Mouse (Mus musculus): Measurements from ENCODE around the gene Fam241b. TPM values are rescaled to one million over a fixed set of nuclear protein-coding genes. Genes with fewer than 3 reads are reported as not detected.

The Fam241b gene
- polyA plus RNA-seq, 1 experiment from 2014 or later: 0.69 TPM

DNA sequence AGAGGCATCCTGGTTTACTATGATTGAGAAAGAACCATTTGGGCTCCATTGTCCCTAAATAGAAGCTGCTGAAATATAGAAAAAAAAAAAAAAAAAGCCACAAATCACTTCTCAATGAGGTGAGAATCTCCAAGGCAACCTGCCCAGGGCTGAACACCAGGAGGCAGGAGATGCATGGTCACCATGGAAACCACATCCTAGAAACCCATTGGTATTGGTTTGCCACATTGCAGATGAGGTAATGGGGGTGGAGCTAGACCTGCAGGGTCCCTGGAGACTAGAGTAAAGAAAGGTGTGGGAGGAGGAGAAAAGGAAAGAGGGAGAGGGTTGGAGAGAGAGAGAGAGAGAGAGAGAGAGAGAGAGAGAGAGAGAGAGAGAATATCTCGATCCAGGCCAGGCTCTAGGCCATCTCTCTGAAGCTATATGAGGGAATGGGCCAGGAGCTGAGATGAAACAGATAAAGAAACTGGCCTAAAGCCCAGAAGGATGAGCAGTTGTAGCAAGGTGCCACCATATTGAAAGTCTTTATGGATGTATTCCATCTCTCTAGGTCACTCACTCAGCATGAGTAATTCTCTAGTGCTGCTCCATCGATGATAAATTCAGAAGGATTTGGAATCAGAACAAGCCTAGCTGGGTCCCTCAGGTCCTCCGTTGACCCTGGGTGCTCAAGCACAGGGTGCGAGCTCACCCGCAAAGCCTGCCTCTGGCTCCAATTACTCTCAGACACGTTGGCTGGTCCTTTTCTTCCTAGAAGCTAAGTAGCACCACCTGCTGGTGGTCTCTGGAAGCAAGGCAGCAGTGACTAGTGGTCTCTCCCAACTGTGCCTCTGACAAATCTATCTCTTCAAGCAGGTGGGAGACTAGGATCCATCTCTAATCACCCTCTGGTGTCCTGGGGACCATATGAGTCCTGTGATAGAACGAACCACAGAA lies 41.9 kb downstream of the Fam241b start:
- Histone ChIP-seq H3K4me2 (ENCODE audit: low read depth, low read length) (no peak overlapping the region), H3K9me3 (ENCODE audit: low read length) (no peaks in the 10 kb centered on the region), H3K27ac (ENCODE audit: low read depth) (no peak overlapping the region), H3K4me1 (ENCODE audit: insufficient read depth) (no peaks in the 10 kb centered on the region), H3K27me3 (ENCODE audit: insufficient read depth, low read length) (peaks cover 8% of the 10 kb centered on the region; the same call in 1 of the 2 replicates), H3K36me3 (replicated peaks; ENCODE audit: insufficient read depth, low read length) (no peaks in the 10 kb centered on the region), H3K4me3 (ENCODE audit: low read depth, low read length) (no peak overlapping the region), H3K9ac (replicated peaks) (no peak overlapping the region)
- TF ChIP-seq CTCF (IDR thresholded peaks at IDR 0.05; ENCODE audit: low read depth): peak; percentile 86
- TF ChIP-seq EP300 (IDR thresholded peaks at IDR 0.05; ENCODE audit: low read depth): no peak
- DNase-seq (peak; percentile 74), ATAC-seq (no peak)
- WGBS (ENCODE audit: insufficient replicate concordance): 9% methylated on average over 7 of the region's 7 CpGs

DNA sequence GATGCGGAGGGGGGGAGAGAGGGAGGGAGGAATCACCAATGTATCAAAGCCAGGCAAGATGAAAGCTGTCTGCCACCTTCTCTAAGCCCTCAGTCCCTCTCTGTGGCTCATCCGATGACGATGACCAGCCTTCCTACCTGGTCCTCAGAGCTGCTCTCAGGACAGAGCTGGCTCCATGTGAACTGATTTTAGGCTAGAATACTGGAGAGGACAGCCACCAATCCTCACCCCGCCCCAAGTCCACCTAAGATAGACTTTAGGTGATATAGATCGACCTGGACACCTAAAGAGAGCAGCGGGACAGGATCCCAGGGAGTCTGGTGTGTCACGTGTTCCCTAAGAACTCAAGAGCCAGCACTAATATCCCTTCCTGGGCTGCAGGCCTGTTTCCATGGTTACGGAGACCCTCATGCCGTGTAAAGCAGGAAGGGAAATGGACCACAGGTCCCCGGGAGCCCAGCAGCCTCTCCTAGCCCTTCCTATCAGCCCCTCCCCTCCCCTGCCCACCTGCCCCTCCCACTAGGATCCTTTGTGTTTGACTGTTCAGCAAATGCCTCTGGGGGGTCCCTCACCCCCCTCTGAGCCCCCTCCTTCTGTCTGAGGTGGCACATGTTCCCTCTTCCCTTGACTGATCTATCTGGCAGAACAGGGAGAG lies 43.8 kb downstream of the Fam241b start:
- H3K27ac ChIP-seq (ENCODE audit: low read depth): no peak overlapping the region
- no peak for ATAC-seq
- 72% methylated on average over 10 of the region's 10 CpGs for WGBS (ENCODE audit: insufficient replicate concordance)

DNA sequence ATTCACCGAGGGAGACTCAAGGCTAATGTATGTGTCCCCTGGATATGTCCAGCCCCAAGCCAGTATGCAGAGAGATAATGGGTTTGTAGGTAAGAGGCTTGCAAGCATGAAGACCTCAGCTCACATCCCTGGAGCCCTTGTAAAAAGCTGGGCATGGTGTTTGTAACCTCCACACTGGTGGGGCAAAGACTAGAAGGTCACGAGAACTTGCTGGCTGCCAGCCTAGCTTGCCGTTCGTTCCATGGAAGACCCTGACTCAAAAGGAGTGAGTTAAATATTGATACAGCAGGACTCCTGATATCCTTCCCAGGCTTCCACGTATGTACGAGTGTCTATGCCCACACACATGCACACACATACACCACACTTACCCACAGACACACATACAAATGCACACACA lies 49.3 kb downstream of the Fam241b start:
- 73% methylated on average over 6 of the region's 6 CpGs for WGBS (ENCODE audit: insufficient replicate concordance)
- Histone ChIP-seq H3K27me3 (ENCODE audit: insufficient read depth, low read length) (no peaks in the 10 kb centered on the region), H3K9ac (replicated peaks) (no peak overlapping the region), H3K9me3 (ENCODE audit: low read length) (no peaks in the 10 kb centered on the region), H3K36me3 (replicated peaks; ENCODE audit: insufficient read depth, low read length) (no peaks in the 10 kb centered on the region), H3K4me1 (ENCODE audit: insufficient read depth) (no peaks in the 10 kb centered on the region), H3K27ac (ENCODE audit: low read depth) (no peak overlapping the region), H3K4me2 (ENCODE audit: low read depth, low read length) (no peak overlapping the region), H3K4me3 (ENCODE audit: low read depth, low read length) (no peak overlapping the region)
- ATAC-seq: no peak
- DNase-seq: no peak
- TF ChIP-seq EP300 (IDR thresholded peaks at IDR 0.05; ENCODE audit: low read depth): no peak
- TF ChIP-seq CTCF (IDR thresholded peaks at IDR 0.05; ENCODE audit: low read depth): no peak

More for the DNA sequence above, 43.8 kb downstream of the Fam241b start:
- TF ChIP-seq CTCF (IDR thresholded peaks at IDR 0.05; ENCODE audit: low read depth) (no peak), EP300 (IDR thresholded peaks at IDR 0.05; ENCODE audit: low read depth) (no peak)
- Histone ChIP-seq H3K9me3 (ENCODE audit: low read length) (no peaks in the 10 kb centered on the region), H3K4me3 (ENCODE audit: low read depth, low read length) (no peak overlapping the region), H3K4me2 (ENCODE audit: low read depth, low read length) (no peak overlapping the region), H3K36me3 (replicated peaks; ENCODE audit: insufficient read depth, low read length) (no peaks in the 10 kb centered on the region), H3K27me3 (ENCODE audit: insufficient read depth, low read length) (peaks cover 8% of the 10 kb centered on the region; the same call in 1 of the 2 replicates), H3K9ac (replicated peaks) (no peak overlapping the region), H3K4me1 (ENCODE audit: insufficient read depth) (no peaks in the 10 kb centered on the region)
- no peak for DNase-seq

DNA sequence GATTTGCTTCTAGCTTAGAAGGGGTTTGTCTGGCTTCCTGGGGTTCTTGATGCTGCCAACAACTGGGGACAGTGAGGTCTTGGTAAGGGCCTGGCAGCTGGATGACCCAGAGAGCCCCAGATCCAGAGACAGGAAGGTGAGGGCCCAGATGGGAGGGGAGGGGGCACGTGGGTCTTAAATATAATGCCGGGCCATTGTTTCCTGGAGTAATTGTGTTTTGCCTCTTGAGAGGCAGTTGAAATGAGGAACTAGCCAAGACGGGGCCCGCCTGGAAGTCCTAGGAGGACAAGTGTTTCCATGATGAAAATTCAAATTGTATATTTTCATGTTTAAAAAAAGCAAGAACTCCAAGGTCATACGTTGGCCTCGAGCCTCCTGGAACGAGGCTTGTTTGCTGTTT lies 49.8 kb downstream of the Fam241b start:
- no peak for TF ChIP-seq EP300 (IDR thresholded peaks at IDR 0.05; ENCODE audit: low read depth)
- TF ChIP-seq CTCF (IDR thresholded peaks at IDR 0.05; ENCODE audit: low read depth): no peak
- Histone ChIP-seq H3K9ac (replicated peaks) (no peak overlapping the region), H3K36me3 (replicated peaks; ENCODE audit: insufficient read depth, low read length) (no peaks in the 10 kb centered on the region), H3K27me3 (ENCODE audit: insufficient read depth, low read length) (no peaks in the 10 kb centered on the region), H3K9me3 (ENCODE audit: low read length) (no peaks in the 10 kb centered on the region), H3K4me2 (ENCODE audit: low read depth, low read length) (no peak overlapping the region), H3K27ac (ENCODE audit: low read depth) (no peak overlapping the region), H3K4me3 (ENCODE audit: low read depth, low read length) (no peak overlapping the region), H3K4me1 (ENCODE audit: insufficient read depth) (no peaks in the 10 kb centered on the region)
- no peak for DNase-seq
- WGBS (ENCODE audit: insufficient replicate concordance): 39% methylated on average over 7 of the region's 7 CpGs
- ATAC-seq: no peak

DNA sequence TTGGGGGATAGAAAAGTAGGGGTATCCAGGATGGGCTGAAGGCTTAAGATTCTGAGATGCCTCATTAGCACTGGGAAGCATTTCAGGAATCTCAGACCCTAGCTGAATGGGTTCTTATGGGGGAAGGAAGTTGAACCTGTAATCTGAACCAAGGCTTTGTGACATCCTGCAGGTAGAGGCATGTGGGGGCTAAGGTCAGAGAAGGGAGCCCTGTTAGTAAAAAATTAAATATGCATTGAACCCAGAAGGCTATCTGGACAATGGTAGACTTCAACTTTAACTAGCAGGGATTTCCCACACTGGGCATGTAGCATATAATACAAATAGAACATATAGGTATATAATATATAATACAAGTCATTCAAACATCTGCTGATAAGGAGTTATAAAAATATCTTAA lies 54.2 kb downstream of the Fam241b start:
- Histone ChIP-seq H3K36me3 (replicated peaks; ENCODE audit: insufficient read depth, low read length) (no peaks in the 10 kb centered on the region), H3K4me1 (ENCODE audit: insufficient read depth) (no peaks in the 10 kb centered on the region), H3K4me2 (ENCODE audit: low read depth, low read length) (no peak overlapping the region), H3K9ac (replicated peaks) (no peak overlapping the region), H3K9me3 (ENCODE audit: low read length) (no peaks in the 10 kb centered on the region), H3K27ac (ENCODE audit: low read depth) (no peak overlapping the region), H3K27me3 (ENCODE audit: insufficient read depth, low read length) (no peaks in the 10 kb centered on the region), H3K4me3 (ENCODE audit: low read depth, low read length) (no peak overlapping the region)
- ATAC-seq (no peak), DNase-seq (no peak)
- no peak for TF ChIP-seq CTCF (IDR thresholded peaks at IDR 0.05; ENCODE audit: low read depth)
- TF ChIP-seq EP300 (IDR thresholded peaks at IDR 0.05; ENCODE audit: low read depth): no peak

DNA sequence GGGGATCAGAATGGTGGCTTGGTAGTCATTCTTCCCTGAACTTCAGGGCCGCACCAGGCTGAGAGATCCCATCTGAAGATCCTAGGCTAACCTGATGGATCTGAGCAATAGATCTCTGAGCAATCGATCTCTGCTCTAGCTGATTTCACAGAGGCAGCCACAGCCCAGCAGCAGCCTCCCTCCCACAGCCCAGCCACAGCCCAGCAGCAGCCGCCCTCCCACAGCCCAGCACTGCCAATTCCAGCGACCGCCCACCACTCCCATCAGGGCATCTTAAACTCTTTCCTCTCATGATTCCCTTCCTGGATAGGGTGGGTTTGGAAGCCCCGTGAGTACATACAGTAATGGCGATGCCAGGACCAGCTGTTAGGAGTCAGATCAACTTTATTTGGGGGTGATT lies 54.6 kb downstream of the Fam241b start:
- Histone ChIP-seq H3K4me1 (ENCODE audit: insufficient read depth) (no peaks in the 10 kb centered on the region), H3K27ac (ENCODE audit: low read depth) (no peak overlapping the region), H3K9ac (replicated peaks) (no peak overlapping the region), H3K4me3 (ENCODE audit: low read depth, low read length) (no peak overlapping the region), H3K27me3 (ENCODE audit: insufficient read depth, low read length) (no peaks in the 10 kb centered on the region), H3K4me2 (ENCODE audit: low read depth, low read length) (no peak overlapping the region), H3K36me3 (replicated peaks; ENCODE audit: insufficient read depth, low read length) (no peaks in the 10 kb centered on the region), H3K9me3 (ENCODE audit: low read length) (no peaks in the 10 kb centered on the region)
- 75% methylated on average over 7 of the region's 7 CpGs for WGBS (ENCODE audit: insufficient replicate concordance)
- ATAC-seq (no peak), DNase-seq (no peak)
- TF ChIP-seq EP300 (IDR thresholded peaks at IDR 0.05; ENCODE audit: low read depth): no peak
- TF ChIP-seq CTCF (IDR thresholded peaks at IDR 0.05; ENCODE audit: low read depth): no peak

Measured in liver, postnatal 0 days (tissue).